Mouse (Mus musculus) gastrocnemius, postnatal 25 days (tissue): Measurements from ENCODE around the gene Chd1l. TPM values are rescaled to one million over a fixed set of nuclear protein-coding genes. Genes with fewer than 3 reads are reported as not detected.

ENCODE experiments used
- DNase-seq: peaks from one replicate; pipeline ENCODE4 v3.0.0; 2022
- total RNA-seq, 2 experiments: library from RNA; stranded (reverse); gene quantifications; 1 replicate in 1 of 2; 2 replicates in 1 of 2; pipeline ENCODE4 v1.2.3; 2021

The Chd1l gene
- total RNA-seq, 2 experiments from 2014 or later: 9.3 to 9.6 TPM

DNA sequence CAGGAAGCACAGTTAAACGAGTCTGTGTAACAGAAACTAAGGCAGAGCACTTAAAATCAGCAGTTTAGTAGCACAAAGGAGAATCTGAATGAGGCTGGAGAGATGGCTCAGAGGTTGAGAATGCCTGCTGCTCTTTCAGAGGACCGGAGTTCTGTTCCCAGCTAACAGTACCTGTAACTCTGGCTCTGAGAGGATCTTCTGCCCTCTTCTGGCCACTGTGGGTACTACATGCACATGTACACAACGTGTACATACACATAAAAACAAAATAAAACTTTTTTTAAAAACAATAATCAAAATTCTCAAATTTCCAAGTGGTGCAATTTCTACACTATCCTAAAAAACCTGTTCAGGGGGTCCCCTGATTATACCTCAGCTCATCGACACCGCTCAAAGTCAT, 85.2 kb downstream of the Chd1l start:
- DNase-seq: no peak

GRCm38 (mm10) chr3:97521946-97522731, 87.9 kb downstream of the Chd1l start:
- no peak for DNase-seq

DNA sequence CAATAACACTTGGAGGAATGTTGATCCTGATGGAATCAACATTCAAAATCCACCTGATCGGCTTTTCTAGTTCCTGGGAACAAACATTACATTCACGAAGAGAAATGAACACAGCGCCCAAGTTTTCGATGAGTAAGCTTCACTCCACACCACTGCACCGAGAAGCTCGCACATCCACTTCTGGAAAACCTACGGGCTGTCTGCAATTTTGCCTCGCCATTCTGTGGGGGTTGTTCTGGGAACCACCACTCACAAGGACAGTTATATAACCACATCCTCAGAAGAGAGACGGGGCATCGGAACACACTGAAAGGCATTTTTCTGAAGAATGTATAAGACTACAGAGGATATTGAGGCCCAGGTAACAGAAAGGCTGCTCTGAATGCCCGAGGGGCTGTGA, 90.1 kb downstream of the Chd1l start:
- no peak for DNase-seq

GRCm38 (mm10) chr3:97512296-97512695, 97.7 kb downstream of the Chd1l start:
- no peak for DNase-seq

Other genes with a start within 250 kb of the Chd1l start
- not detected for gene Olfr1402, start 188.2 kb downstream of the Chd1l start, total RNA-seq
- gene Fmo5, start 18.6 kb upstream of the Chd1l start, total RNA-seq: 1 to 10 TPM; 4.9 to 6.0 TPM
- 100 to 1,000 TPM; 117 to 130 TPM for gene Prkab2, start 48.0 kb upstream of the Chd1l start, total RNA-seq
- gene Gm17651, start 64.5 kb upstream of the Chd1l start, total RNA-seq: not detected